Mouse (Mus musculus) spleen, adult 12 weeks (tissue): Measurements from ENCODE around the gene Hist1h3g.
A peak's percentile ranks its signal among the peaks of the same experiment; 100 is the strongest.
"Not testable (repeated sequence)": the region's sequence is repeated elsewhere in the genome, so short reads cannot be mapped to it uniquely, and the experiment has no call there.

ENCODE experiments used
- DNase-seq: peaks from one replicate; pipeline ENCODE4 v3.0.0; 2022; ENCODE audit warnings: low spot score

The Hist1h3g gene

DNA sequence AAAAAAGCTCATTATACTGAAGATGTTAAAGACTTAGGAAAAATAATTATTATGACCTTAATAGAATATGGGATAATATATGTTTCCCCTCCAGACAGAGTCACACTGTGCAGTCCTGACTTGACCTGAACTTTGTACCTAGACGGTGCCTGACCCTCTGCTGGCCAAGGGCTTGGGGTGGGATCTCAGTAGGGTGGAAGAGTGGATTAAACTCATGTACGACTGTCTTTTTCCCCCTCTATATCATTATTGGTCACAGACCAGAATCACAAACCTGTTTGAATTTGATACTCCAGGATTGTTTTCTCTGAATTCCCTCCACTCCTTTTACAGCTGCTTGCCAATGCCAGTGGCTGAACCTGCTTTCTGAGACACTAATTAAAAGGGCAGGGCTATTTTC lies 25.5 kb downstream of the Hist1h3g start:
- DNase-seq = not testable (repeated sequence)

DNA sequence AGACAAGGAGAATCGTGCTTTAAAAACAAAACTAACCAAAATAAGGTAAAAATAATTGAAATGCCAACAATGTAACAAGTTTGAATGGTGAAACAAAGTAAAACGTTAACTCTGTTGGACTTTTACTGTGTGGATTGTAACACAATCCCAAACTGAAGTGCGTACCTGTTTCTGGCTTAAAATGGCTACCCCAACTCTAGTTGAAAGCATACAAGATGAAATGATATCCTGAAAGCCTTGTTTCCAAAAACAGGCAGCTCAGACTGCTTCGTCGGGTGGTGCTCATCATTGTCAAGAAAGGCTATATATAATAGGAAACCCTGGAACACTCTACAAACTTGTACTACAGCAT lies 26.3 kb downstream of the Hist1h3g start:
- DNase-seq = not testable (repeated sequence)

DNA sequence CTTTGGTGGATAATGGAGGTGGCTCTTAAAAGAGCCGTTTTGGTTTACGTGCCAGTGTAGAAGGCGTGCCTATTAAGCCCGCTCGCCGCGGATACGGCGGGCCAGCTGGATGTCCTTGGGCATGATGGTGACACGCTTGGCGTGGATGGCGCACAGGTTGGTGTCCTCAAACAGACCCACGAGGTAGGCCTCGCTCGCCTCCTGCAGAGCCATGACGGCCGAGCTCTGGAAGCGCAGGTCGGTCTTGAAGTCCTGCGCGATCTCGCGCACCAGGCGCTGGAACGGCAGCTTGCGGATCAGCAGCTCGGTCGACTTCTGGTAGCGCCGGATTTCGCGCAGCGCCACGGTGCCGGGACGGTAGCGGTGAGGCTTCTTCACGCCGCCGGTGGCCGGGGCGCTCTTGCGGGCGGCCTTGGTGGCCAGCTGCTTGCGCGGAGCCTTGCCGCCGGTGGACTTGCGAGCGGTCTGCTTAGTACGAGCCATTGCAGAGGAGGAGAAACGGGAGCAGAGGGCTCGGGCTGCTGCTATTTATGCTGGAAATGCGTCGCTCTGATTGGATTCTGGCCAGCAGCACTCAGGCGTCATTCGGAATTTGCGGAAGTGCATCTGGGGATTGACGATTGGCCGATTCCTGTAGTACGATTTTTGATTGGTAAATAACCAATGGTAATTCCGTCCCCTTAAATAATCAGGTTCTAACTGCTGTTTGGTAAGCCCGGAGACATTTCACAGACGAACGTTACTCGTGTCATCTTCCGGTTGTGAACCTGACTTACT lies 26.8 kb downstream of the Hist1h3g start, which contains the start of gene Hist1h3e:
TSS of gene Hist1h3e (minus strand) at position 487 of the 777 bp plus-strand sequence.
- peak; percentile 93 for DNase-seq

DNA sequence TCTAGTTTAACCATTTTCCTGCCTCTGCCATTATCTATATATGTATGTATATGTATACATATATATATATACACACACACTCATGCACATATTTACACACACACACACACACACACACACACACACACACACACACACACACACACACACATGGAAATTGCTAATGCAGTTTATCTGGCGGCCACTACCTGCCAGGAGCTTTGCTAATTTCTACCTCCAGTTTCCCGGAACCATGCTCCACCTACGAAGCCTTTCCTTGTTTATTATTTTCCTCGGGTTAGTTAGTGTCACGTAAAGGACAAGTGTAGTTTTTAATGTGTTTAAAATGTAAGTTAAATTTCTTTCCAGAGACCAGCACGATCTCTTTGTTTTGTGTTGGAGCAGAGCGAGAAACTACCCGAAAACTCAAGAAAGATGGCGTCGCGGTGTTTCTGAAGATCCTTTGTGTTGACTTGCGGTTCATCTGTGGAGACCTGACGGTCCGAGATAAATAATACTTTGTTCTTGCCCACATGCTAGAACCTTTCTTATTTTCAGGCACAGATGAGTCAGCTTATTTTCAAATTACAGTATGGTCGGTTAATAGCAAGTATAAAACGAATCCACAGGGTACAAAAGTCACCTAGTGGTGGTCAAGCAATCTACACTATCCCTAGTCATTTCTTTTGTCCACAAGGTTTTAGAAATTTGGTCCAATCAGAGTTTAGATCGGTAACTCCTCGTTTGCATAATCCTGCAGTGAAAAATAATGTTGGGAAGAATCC lies 27.7 kb downstream of the Hist1h3g start:
- no peak for DNase-seq

DNA sequence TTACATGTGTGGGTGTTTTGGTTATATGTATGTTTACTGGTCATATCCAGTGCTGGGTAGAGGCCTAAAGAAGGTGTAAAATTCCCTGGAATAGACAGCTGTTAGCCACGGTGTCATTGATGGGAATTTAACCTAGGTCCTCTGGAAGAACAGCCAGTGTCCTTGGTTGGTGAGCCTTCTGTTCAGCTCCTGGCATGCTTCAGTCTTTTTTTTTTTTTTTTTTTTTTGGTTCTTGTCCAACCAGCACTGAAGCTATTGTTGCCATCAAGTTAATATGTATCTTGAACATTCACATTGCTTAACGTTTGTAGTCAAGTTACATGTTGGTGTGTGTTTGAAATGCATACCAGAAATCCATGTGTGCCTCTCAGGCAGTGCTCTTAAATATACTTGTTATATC lies 29.3 kb downstream of the Hist1h3g start:
- DNase-seq = no peak

DNA sequence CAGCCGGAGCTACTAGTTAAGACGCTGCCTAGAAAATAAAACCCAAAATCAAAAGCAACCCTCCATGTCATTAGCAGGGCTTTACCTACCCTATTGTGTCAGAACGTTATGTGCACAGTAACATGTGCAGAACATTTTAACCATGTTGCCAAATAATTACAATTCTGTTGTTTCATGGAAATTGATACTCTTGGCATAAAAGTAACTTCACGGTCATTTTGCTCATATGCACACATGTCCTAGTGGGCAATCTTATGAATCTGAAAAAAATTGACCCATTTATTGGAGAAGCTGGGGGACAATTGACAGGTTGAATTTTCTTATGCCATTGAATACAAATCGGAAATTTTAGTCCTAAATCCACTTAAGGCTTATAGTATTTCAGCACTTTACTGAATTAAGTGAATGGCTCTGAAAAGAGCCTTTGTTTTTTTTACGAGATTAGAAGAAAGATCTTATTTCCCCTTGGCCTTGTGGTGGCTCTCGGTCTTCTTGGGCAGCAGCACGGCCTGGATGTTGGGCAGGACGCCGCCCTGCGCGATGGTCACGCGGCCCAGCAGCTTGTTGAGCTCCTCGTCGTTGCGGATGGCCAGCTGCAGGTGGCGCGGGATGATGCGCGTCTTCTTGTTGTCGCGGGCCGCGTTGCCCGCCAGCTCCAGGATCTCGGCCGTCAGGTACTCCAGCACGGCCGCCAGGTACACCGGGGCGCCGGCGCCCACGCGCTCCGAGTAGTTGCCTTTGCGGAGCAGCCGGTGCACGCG lies 35.2 kb downstream of the Hist1h3g start:
- not testable (repeated sequence) for DNase-seq

DNA sequence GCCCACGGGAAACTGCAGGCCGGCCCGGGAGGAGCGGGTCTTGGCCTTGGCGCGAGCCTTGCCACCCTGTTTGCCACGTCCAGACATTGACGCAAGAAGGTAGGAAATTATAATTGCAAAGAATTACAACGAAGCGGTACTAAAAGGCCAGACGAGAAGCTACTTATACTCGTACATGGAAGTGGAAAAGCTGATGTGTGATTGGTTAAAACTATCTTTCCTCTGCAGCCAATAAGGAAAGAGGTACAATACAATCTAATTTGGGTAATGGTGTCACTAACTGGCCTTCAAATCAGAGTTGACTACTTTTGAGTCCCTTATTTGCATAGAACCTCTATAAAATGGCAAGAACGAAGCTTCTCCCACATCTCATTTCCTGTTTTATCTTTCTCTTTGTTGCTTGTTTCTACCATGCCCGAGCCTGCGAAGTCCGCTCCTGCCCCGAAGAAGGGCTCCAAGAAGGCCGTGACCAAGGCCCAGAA lies 35.8 kb downstream of the Hist1h3g start, which contains the start of the genes Hist1h2ae and Hist1h2bg:
TSS of gene Hist1h2ae (minus strand) at position 199 of the 482 bp plus-strand sequence.
TSS of gene Hist1h2bg (plus strand) at position 375 of the 482 bp plus-strand sequence.
- peak; percentile 81 for DNase-seq

DNA sequence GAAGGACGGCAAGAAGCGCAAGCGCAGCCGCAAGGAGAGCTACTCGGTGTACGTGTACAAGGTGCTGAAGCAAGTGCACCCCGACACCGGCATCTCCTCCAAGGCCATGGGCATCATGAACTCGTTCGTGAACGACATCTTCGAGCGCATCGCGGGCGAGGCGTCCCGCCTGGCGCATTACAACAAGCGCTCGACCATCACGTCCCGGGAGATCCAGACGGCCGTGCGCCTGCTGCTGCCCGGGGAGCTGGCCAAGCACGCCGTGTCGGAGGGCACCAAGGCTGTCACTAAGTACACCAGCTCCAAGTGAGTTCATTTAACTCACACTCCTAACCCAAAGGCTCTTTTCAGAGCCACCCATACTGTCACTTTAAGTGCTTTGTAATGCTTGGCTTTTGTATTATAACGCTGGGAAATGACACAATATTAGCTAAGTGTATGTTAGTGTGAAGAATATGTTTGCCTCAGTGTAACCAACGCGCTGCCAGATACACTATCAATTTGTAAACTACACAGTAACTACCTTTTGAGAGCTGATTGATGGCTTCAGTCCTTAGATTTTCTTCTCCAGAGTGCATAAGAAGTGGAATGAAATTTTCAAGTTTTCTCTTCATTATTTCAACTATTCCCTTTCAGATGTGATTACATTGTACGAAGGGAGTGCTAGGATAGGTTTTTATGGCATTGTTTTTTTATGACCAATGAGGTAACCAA lies 36.4 kb downstream of the Hist1h3g start:
- not testable (repeated sequence) for DNase-seq

DNA sequence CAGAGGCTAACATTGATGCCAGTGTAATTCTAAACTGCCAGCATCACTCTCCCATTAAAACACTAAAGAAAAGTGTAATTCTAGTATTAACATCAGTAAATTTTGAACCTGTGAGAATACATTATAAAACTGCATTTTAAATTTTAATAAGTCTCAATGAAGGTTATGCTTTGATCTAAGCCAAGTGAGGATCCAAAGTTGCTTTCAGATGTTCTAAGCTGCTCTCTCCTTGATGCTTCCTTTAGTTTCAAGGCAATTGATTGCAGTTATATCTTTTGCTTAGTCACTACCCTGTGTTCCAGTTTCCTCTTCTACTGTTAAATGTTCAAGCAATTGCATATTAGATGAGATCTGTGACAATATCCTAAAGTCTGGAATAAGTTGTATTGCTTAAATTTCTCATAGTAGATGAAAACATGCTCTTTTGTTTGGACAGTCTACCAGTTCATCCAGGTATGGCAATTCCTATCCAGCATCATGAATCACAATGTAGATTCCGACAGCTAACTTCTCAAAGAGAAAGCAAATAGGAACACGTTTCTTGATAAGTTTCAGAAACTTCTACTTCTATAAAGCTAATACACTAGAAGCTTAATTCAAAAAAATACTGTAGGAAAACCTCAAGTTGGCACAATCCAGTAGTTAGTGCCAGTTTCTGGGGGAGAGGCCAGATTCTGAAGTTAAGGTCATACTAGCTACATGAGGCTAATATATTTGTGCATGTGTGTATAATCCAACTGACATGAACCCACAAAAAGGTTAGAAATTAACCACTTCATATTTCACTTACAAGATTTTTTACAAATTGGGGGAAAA lies 37.2 kb downstream of the Hist1h3g start:
- DNase-seq = no peak

DNA sequence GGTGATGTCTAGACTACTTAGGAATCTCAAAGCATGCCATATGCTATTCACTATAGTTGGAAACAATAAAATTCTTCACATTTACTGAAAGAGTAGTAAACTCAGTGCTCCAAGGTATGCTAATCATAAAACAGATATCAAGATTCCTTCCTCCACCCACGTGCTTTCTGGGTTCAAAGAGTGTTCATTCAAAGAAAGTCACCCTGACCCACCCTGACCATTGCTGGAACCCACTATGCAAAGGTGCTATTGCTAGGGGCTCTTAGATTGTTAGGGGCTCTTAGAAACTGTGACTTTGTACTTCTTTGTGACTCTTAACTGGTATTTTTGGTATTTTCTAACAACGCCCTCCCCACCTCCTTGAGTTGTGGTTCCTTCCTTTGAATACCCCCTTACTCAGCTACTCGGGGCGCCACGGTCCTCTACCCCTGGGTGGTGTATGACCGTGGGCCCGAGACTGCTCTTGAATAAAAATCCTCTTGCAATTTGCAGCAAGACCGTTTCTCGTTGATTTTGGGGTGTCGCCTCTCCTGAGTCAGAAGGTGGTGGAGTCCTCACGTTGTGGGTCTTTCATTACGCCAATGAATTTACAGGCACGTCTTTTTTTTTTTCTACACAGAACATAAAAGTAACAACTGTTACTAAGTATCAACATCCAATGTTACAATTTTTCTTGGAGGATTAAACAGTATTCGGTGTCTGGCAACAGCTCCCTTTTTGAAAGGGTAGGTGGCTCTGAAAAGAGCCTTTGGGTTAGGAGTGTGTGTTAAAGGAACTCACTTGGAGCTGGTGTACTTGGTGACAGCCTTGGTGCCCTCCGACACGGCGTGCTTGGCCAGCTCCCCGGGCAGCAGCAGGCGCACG lies 38.0 kb downstream of the Hist1h3g start:
- not testable (repeated sequence) for DNase-seq

DNA sequence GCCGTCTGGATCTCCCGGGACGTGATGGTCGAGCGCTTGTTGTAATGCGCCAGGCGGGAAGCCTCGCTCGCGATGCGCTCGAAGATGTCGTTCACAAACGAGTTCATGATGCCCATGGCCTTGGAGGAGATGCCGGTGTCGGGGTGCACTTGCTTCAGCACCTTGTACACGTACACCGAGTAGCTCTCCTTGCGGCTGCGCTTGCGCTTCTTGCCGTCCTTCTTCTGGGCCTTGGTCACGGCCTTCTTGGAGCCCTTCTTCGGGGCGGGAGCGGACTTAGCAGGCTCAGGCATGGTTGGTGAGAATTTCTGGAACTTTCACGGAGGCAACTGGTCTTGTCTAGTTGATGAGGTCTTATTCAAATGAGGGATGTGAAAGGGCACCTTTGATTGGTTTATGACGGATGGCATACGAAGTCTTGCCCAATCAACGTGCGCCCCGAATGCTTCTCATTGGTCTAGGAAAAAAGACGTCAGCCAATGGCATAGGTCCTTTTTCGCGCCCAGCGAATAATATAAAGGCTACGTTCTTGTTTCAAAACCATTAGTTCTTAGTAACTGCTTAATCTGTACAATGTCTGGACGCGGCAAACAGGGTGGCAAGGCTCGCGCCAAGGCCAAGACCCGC lies 38.8 kb downstream of the Hist1h3g start, which contains the start of the genes Hist1h2bf and Hist1h2ad:
TSS of gene Hist1h2bf (minus strand) at position 299 of the 627 bp plus-strand sequence.
TSS of gene Hist1h2ad (plus strand) at position 484 of the 627 bp plus-strand sequence.
- peak; percentile 85 for DNase-seq

DNA sequence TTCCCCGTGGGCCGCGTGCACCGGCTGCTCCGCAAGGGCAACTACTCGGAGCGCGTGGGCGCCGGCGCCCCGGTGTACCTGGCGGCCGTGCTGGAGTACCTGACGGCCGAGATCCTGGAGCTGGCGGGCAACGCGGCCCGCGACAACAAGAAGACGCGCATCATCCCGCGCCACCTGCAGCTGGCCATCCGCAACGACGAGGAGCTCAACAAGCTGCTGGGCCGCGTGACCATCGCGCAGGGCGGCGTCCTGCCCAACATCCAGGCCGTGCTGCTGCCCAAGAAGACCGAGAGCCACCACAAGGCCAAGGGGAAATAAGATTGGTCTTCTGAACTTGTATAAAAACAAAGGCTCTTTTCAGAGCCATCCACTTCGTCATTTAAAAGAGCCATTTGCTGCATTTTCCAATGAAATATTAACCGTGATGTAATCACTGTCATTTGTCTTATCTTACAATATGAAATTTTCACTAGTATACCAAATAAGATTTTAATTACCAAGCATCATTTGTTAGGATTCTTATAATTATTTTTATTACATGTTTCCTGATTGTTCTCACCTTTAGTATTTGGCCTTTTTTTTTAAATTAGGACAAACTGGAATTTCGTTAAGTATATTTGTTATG lies 39.4 kb downstream of the Hist1h3g start:
- not testable (repeated sequence) for DNase-seq

DNA sequence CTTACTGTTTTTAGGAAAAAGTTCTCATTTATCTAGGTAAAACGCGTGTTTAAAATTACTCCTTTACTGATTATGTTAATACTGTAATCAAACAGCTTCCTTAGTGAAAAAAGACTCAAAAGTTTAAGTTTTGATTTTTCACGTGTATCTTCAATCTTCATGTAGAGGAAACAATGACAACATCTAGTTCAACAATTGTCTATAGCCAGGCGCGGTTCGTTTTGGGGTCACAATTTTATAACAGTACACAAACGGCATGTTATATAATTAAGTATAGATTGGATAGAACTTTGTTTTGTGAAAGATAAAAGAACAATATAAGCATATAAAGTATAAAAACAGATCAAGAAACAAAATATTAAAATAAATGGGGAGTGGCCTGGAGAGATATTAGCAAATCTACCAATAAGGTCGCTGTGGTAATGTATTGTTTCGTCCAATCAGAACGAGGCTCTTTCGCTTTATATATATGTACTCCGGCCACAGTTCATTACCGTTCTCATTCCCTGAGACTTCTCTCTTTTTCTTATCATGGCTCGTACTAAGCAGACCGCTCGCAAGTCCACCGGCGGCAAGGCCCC lies 40.1 kb downstream of the Hist1h3g start, which contains the start of gene Hist1h3d:
TSS of gene Hist1h3d (plus strand) at position 493 of the 581 bp plus-strand sequence.
- peak; percentile 76 for DNase-seq

DNA sequence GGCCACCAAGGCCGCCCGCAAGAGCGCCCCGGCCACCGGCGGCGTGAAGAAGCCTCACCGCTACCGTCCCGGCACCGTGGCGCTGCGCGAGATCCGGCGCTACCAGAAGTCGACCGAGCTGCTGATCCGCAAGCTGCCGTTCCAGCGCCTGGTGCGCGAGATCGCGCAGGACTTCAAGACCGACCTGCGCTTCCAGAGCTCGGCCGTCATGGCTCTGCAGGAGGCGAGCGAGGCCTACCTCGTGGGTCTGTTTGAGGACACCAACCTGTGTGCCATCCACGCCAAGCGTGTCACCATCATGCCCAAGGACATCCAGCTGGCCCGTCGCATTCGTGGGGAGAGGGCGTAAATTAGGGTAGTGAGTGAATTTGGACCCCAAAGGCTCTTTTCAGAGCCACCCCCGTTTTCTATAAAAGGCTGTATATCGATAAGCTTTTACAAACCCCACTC lies 40.7 kb downstream of the Hist1h3g start:
- not testable (repeated sequence) for DNase-seq

DNA sequence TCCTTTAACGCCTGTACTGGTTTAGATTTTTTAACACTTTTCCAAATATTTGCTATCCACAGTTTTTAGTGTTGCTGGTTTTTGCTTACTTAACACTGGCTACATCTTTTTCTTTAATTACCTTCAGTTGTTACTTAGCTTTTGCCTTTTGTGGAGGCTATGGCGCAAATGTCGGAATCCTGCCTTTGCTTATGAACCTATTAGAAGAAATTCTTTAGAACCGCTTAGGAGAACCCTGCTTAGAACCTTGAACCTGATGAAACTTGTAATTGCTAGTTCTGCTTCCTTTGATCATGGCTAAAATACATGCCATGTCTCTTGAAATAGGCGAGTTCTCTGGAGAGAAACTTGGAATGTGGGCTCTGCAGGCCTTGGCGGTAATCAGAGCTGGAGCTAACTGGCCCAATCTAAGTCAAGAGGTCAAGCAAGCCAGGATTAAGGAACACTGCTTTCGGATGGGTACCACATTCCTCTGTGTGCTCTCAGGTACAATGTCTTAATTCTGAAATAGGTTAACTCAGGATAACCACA lies 41.2 kb downstream of the Hist1h3g start:
- no peak for DNase-seq

DNA sequence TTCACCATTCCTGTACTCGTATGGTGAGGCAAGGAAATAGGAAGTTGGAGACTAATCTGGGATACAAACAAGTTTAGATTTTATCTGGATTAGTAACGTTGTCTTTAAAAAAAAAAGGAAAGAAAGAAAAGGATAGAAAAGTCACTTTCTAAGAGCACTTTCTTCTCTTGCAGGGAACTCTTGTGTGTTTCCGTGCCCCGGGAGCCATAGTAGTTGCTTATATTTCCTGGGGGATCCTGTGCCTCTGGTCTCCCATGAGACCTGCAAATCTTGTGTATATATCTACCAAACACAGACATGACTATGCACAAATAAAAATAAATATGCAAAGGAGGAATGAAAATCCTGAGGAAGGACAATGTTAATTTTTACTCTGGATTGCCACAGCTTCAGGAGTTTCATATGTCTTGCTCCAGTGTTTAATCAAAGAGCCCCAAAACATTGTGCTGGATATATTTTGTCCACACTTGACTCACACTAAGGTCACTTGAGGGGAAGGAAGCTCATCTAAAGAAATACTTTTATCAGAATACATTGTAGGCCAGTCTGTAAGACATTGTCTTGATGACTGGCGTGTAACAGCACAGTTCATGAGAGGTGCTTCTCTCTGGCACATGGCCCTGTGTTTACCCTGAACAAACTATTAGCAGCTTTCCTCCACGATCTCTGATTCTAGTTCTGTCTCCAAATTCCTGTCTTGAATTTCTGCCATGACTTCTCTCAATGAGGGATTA lies 41.9 kb downstream of the Hist1h3g start:
- DNase-seq = no peak

DNA sequence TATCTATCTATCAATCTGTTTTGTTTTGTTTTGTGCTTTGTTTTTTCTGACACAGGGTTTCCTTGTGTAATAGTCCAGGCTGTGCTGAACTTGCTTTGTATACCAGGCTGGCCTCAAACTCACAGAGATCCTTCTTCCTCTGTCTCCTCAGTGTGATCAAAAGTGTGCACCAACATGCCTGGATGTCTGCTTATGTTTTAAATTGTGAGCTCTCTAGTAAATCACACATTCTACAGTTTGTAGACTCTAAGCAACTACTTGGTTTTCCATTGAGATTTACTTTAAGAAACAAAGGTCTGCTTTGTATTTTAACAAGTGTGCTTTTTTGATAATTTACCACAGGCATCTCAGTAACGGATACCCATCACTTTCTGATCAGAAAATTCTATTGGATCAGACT lies 42.6 kb downstream of the Hist1h3g start:
- DNase-seq = no peak
